Mouse (Mus musculus): ENCODE data around the gene Adam11. TPM values are rescaled to one million over a fixed set of nuclear protein-coding genes. Genes with fewer than 3 reads are reported as not detected.

Gene Adam11
- 0.72 and 0.74 TPM in 2 replicates for polyA plus RNA-seq (2015; fragmentation: Nextera tagmentation; extraction: Ambion mirVana)

DNA sequence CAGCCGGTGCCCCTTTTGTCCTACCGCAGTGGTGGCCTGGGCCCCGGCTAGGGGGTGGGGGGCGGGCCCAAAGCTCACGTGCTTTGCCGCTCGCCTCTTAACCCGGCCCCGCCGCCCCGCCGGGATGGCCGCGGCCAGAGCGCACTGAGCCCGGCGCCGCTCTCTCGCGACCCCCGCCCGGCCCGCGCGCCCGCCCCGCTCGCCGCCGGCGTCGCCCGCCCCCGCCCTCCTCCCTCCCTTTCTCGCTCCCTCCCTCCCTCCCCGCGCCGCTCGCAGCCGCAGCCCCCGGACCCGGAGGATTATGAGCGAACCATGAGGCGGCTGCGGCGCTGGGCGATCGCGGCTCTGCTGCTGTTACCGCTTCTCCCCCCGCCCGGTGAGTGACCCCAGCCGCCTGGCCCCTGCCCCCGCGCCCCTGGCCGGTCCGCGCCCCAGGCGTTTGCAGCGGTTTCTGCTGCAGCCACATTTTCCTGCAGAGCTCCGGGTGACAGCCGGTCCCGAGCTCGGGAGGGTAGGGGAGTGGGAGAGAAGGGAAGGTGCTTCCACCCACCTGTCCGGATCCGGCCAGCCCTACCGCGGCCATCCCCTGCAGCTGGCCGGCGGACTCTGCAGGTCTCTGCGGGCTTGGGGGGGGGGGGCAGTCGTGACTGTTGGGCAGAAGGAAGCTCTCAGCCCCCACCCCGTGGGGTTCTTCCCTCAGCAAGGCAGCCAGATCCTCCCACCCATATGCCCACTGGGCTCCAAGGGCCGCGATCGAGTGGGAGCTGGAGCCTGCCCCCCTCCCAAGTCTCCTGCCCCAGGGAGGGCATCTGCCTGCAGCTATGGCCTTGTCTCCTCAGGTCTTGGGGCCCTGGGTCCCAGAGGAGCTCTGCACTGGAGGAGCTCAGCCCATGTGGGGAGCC, at the start of gene Adam11:
Gene Adam11, plus strand, starts transcription at position 131 of the 902 bp plus-strand sequence.

GRCm38 (mm10) chr11:102819021-102819782, 58.0 kb downstream of the Adam11 start, which contains the start of gene Gjc1:
Gene Gjc1 (minus strand): TSS chr11:102819700.

Other genes with a start within 250 kb of the Adam11 start
- gene Gpatch8, start 205.0 kb upstream of the Adam11 start, polyA plus RNA-seq (2015; fragmentation: Nextera tagmentation; extraction: Ambion mirVana) = 20.4 and 21.3 TPM in 2 replicates
- 79.0 and 84.2 TPM in 2 replicates for gene Gm11627, start 182.0 kb upstream of the Adam11 start, polyA plus RNA-seq (2015; fragmentation: Nextera tagmentation; extraction: Ambion mirVana)
- 29.2 and 37.8 TPM in 2 replicates for gene Fzd2, start 157.0 kb upstream of the Adam11 start, polyA plus RNA-seq (2015; fragmentation: Nextera tagmentation; extraction: Ambion mirVana)
- gene Meioc, start 97.7 kb upstream of the Adam11 start, polyA plus RNA-seq (2015; fragmentation: Nextera tagmentation; extraction: Ambion mirVana) = 0.10 and 0.26 TPM in 2 replicates
- gene Ccdc43, start 63.7 kb upstream of the Adam11 start, polyA plus RNA-seq (2015; fragmentation: Nextera tagmentation; extraction: Ambion mirVana) = 17.4 and 22.5 TPM in 2 replicates
- 24.7 and 31.1 TPM in 2 replicates for gene Gjc1, start 58.3 kb downstream of the Adam11 start, polyA plus RNA-seq (2015; fragmentation: Nextera tagmentation; extraction: Ambion mirVana)
- gene Higd1b, start 74.4 kb downstream of the Adam11 start, polyA plus RNA-seq (2015; fragmentation: Nextera tagmentation; extraction: Ambion mirVana) = 8.2 and 10.7 TPM in 2 replicates
- 70.1 and 74.0 TPM in 2 replicates for gene Eftud2, start 119.5 kb downstream of the Adam11 start, polyA plus RNA-seq (2015; fragmentation: Nextera tagmentation; extraction: Ambion mirVana)
- 0.77 and 0.99 TPM in 2 replicates for gene Ccdc103, start 119.8 kb downstream of the Adam11 start, polyA plus RNA-seq (2015; fragmentation: Nextera tagmentation; extraction: Ambion mirVana)
- gene Fam187a, start 123.7 kb downstream of the Adam11 start, polyA plus RNA-seq (2015; fragmentation: Nextera tagmentation; extraction: Ambion mirVana) = not detected in 2 replicates
- 0.19 and 0.33 TPM in 2 replicates for gene Gfap, start 139.5 kb downstream of the Adam11 start, polyA plus RNA-seq (2015; fragmentation: Nextera tagmentation; extraction: Ambion mirVana)
- 1.5 and 2.1 TPM in 2 replicates for gene Kif18b, start 163.7 kb downstream of the Adam11 start, polyA plus RNA-seq (2015; fragmentation: Nextera tagmentation; extraction: Ambion mirVana)
- gene C1ql1, start 185.2 kb downstream of the Adam11 start, polyA plus RNA-seq (2015; fragmentation: Nextera tagmentation; extraction: Ambion mirVana) = 0.67 and 1.1 TPM in 2 replicates

Measured in urinary bladder, postnatal 0 days (tissue).